Mouse (Mus musculus) right cerebral cortex, postnatal 14 days (tissue): ENCODE measurements around the gene Stx12.
A peak's percentile ranks its signal among the peaks of the same experiment; 100 is the strongest.

Experiments used
- DNase-seq: peaks from one replicate; pipeline ENCODE4 v3.0.0; 2022

Stx12 gene

DNA sequence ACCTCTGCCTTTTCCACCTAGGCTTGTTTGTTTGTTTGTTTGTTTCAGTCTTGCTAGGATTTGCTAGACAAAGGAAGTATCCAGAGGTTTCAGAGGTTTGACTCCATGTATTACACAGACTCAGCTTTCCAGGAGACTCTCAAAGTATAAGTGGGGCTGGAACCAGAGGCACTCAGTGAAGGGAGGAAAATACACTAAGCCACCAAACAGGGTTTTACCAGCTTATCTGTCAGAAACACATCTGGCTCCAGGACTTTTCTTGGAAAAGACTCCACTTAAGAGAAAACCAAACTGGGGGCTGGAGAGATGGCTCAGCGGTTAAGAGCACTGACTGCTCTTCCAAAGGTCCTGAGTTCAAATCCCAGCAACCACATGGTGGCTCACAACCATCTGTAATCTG lies 23.4 kb downstream of the Stx12 start:
- DNase-seq, result no peak

DNA sequence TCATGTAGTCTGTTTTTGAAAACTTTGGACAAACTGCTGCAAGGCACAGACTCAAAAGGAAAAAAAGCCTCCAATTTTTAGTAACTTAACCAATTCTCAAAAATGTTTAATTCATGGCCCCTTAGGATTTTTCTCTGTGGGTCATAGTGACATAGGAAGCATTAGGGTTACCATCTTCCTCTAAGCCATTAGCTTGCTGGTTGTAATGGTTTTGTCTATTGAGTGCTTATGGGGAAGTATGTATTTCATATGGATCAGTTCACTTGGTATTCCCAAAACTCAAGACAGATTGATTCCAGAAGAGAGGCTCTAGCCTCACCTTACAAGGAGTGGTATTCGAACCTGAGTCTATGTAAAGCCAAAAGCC lies 40.6 kb downstream of the Stx12 start:
- no peak for DNase-seq

DNA sequence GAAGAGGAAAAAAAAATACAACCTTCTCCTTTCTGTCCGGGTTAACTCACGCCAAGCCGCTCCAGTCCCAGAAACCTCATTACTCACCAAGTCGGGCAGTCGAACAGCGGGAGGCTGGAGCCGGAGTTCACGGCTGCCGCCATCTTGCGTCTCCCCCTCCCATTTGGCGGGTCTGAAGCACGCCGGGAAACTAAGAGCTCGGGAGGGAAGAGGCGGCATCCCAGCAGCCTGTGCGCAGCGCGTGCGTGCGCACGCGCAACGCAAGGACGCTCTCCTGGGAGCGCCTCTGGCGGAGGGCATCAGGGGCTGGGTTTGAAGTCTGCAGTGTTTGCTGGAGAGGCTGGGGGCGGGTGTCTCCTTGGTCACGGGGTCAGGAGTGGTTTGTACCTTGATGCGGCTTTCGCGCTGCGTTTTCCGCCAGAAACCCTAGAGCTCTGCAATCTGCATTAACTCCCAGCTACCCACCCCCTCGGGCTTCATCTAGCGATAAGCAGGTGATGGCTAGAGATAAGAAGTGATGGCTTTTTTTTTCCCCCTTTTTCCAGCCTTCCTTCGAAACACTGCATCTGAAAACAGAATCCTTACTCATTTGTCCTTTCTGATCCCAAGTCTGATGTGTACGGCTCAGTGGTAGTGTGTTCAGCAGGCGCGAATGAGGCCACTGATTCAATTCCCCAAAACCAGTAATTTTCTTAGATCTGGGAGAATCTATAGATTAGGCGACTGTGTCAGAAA lies 41.2 kb downstream of the Stx12 start, which contains the start of gene Ppp1r8:
Gene Ppp1r8 (minus strand): TSS at position 200 of the 735 bp plus-strand sequence.
- DNase-seq, result peak; percentile 87

GRCm38 (mm10) chr4:132842281-132842906 lies 41.9 kb downstream of the Stx12 start:
- peak; percentile 24 for DNase-seq

DNA sequence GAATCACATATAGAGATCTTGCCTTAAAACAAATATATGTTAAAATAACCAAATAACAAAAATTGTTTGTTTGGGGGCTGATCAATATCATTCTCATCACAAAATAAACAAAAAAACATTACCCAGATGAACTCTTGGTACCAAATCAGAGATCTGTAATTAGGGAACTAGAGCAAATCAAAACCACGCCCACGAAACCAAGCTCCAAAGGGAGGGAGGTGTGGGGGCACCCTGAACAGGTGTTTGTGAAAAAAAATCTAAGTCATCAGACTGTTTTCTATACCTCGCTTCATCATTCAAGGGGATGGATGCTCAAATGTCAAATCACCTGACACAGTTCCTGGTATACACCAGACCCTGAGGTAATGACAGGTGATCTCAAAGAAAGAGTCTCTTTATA lies 42.8 kb downstream of the Stx12 start:
- no peak for DNase-seq

- DNase-seq, result peak; percentile 77
Measured at GRCm38 (mm10) chr4:132823614-132824366, 60.5 kb downstream of the Stx12 start.

- no peak for DNase-seq
Measured at GRCm38 (mm10) chr4:132818442-132818841, 65.9 kb downstream of the Stx12 start.

- DNase-seq, result no peak
Measured at GRCm38 (mm10) chr4:132816855-132817254, 67.5 kb downstream of the Stx12 start.

- no peak for DNase-seq
Measured at GRCm38 (mm10) chr4:132816404-132816803, 67.9 kb downstream of the Stx12 start.

GRCm38 (mm10) chr4:132809621-132810020 lies 74.7 kb downstream of the Stx12 start:
- DNase-seq, result no peak

DNA sequence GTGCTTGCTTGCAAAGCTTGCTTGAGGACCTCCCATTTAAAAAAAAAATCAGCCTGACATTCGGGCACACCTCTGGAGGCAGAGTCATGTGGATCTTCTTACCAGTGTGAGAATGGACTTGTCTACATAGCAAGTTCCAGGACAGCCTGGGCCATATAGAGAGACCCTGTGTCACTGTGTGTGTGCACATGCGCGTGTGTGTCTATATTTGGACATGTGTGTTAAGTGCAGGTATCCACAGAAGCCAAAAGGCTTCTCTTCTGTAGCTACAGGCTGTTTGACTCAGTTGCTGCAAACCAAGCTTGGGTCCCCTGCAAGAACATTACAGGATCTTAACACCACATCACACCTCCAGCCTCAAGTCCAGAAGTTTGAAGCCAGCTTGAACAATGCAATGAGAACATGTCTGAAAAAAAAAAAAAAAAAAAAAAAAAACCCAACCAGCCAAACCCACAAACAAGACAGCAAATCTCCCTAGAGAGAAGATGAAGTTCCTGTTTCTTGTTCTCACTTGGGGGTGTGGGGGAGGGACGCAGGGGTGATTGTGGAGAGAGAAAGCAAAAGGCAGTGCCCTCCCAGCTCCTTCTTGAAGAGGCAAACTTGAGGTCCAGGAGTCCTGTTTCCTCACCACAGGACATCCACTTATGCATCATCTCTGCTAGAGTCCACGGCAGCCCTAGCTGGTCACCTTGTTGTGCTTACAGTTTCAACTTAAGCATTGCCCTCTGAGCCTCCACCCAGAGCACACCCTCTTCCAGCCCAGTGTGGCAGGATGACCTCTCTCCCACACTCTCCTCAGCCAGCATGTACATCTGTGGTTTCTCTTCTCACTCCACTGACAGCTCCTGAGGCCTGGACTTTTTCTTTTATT lies 76.3 kb downstream of the Stx12 start:
- no peak for DNase-seq

- no peak for DNase-seq
Measured at GRCm38 (mm10) chr4:132806620-132807191, 77.6 kb downstream of the Stx12 start.

- DNase-seq, result no peak
Measured at GRCm38 (mm10) chr4:132805599-132806197, 78.6 kb downstream of the Stx12 start.

- no peak for DNase-seq
Measured at GRCm38 (mm10) chr4:132805146-132805545, 79.2 kb downstream of the Stx12 start.

DNA sequence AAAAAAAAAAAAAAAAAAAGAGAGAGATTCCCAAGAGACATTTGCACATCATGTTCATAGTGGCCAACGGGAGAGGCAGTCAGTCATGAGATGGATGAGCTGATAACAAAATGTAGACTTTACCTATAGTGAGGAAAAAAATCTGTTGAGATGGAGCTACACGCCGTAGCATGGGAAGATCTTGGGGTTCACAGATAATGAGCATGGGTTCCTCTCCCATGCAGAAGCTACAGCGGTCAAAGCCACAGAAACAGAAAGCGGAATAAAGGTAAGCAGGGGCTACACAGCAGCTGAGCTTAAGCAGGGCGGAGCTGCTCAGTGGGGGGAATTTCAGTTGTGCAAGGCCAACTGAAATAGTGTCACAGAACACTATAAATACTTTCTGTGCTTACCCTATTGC lies 80.0 kb downstream of the Stx12 start:
- no peak for DNase-seq

GRCm38 (mm10) chr4:132803876-132804275 lies 80.4 kb downstream of the Stx12 start:
- DNase-seq, result no peak
